Mouse (Mus musculus): ENCODE measurements at regions not wholly inside any gene's neighbourhood (a gene's known extent, or its start where the extent isn't known, plus 50 kb on each side); places are given as distances from the start of the nearest gene placed in this dataset.

- TF ChIP-seq CTCF (conservative IDR thresholded peaks at IDR 0.05; ENCODE audit: insufficient read depth, insufficient read length, low read depth, low read length), result no peak
- no peak for TF ChIP-seq POLR2A (IDR thresholded peaks at IDR 0.05; ENCODE audit: low read depth, low read length)
Measured at GRCm38 (mm10) chr2:114803241-114803640, 148.5 kb upstream of the Dph6 start.
